Mouse (Mus musculus): Measurements from ENCODE around the gene Fam193b. TPM values are rescaled to one million over a fixed set of nuclear protein-coding genes. Genes with fewer than 3 reads are reported as not detected.
"Not testable (repeated sequence)": the region's sequence is repeated elsewhere in the genome, so short reads cannot be mapped to it uniquely, and the experiment has no call there.

The Fam193b gene
- total RNA-seq, 1 experiment from 2014 or later: 108 TPM

GRCm38 (mm10) chr13:55575932-55576331, 5.0 kb upstream of the Fam193b start:
- ATAC-seq (ENCODE audit: extremely low read depth, insufficient number of reproducible peaks, low FRiP score, poor library complexity, severe bottlenecking): no peak

- ATAC-seq (ENCODE audit: extremely low read depth, insufficient number of reproducible peaks, low FRiP score, poor library complexity, severe bottlenecking): no peak
These were observed 3.4 kb upstream of the Fam193b start for GRCm38 (mm10) chr13:55574321-55574720.

GRCm38 (mm10) chr13:55573432-55573831, 2.5 kb upstream of the Fam193b start, which contains the start of gene Tmed9:
Tmed9 (plus strand) TSS chr13:55573732.
- ATAC-seq (ENCODE audit: extremely low read depth, insufficient number of reproducible peaks, low FRiP score, poor library complexity, severe bottlenecking): no peak

GRCm38 (mm10) chr13:55571977-55572376, 1.1 kb upstream of the Fam193b start:
- ATAC-seq (ENCODE audit: extremely low read depth, insufficient number of reproducible peaks, low FRiP score, poor library complexity, severe bottlenecking): no peak

GRCm38 (mm10) chr13:55570286-55570973, 490 bp downstream of the Fam193b start:
- no peak for ATAC-seq (ENCODE audit: extremely low read depth, insufficient number of reproducible peaks, low FRiP score, poor library complexity, severe bottlenecking)

- no peak for ATAC-seq (ENCODE audit: extremely low read depth, insufficient number of reproducible peaks, low FRiP score, poor library complexity, severe bottlenecking)
These were observed 1.1 kb downstream of the Fam193b start for GRCm38 (mm10) chr13:55569726-55570285.

GRCm38 (mm10) chr13:55568524-55568923, 2.4 kb downstream of the Fam193b start:
- ATAC-seq (ENCODE audit: extremely low read depth, insufficient number of reproducible peaks, low FRiP score, poor library complexity, severe bottlenecking): not testable (repeated sequence)

- no peak for ATAC-seq (ENCODE audit: extremely low read depth, insufficient number of reproducible peaks, low FRiP score, poor library complexity, severe bottlenecking)
These were observed 3.0 kb downstream of the Fam193b start for GRCm38 (mm10) chr13:55567949-55568348.

- ATAC-seq (ENCODE audit: extremely low read depth, insufficient number of reproducible peaks, low FRiP score, poor library complexity, severe bottlenecking): no peak
These were observed 3.9 kb downstream of the Fam193b start for GRCm38 (mm10) chr13:55567001-55567400.

- no peak for ATAC-seq (ENCODE audit: extremely low read depth, insufficient number of reproducible peaks, low FRiP score, poor library complexity, severe bottlenecking)
These were observed 7.5 kb downstream of the Fam193b start for GRCm38 (mm10) chr13:55563266-55563879.

GRCm38 (mm10) chr13:55557499-55557898, 13.4 kb downstream of the Fam193b start:
- no peak for ATAC-seq (ENCODE audit: extremely low read depth, insufficient number of reproducible peaks, low FRiP score, poor library complexity, severe bottlenecking)

- no peak for ATAC-seq (ENCODE audit: extremely low read depth, insufficient number of reproducible peaks, low FRiP score, poor library complexity, severe bottlenecking)
These were observed 15.0 kb downstream of the Fam193b start for GRCm38 (mm10) chr13:55555921-55556320.

GRCm38 (mm10) chr13:55549061-55549460, 21.9 kb downstream of the Fam193b start:
- no peak for ATAC-seq (ENCODE audit: extremely low read depth, insufficient number of reproducible peaks, low FRiP score, poor library complexity, severe bottlenecking)

GRCm38 (mm10) chr13:55548426-55548825, 22.5 kb downstream of the Fam193b start:
- no peak for ATAC-seq (ENCODE audit: extremely low read depth, insufficient number of reproducible peaks, low FRiP score, poor library complexity, severe bottlenecking)

GRCm38 (mm10) chr13:55547916-55548315, 23.0 kb downstream of the Fam193b start:
- no peak for ATAC-seq (ENCODE audit: extremely low read depth, insufficient number of reproducible peaks, low FRiP score, poor library complexity, severe bottlenecking)

- no peak for ATAC-seq (ENCODE audit: extremely low read depth, insufficient number of reproducible peaks, low FRiP score, poor library complexity, severe bottlenecking)
These were observed 26.1 kb downstream of the Fam193b start for GRCm38 (mm10) chr13:55544792-55545191.

GRCm38 (mm10) chr13:55543447-55543846, 27.5 kb downstream of the Fam193b start:
- no peak for ATAC-seq (ENCODE audit: extremely low read depth, insufficient number of reproducible peaks, low FRiP score, poor library complexity, severe bottlenecking)

- no peak for ATAC-seq (ENCODE audit: extremely low read depth, insufficient number of reproducible peaks, low FRiP score, poor library complexity, severe bottlenecking)
These were observed 28.0 kb downstream of the Fam193b start for GRCm38 (mm10) chr13:55542891-55543290.

- ATAC-seq (ENCODE audit: extremely low read depth, insufficient number of reproducible peaks, low FRiP score, poor library complexity, severe bottlenecking): no peak
These were observed 30.0 kb downstream of the Fam193b start for GRCm38 (mm10) chr13:55540933-55541332.

All from neutrophil, adult 5-6 weeks (primary cell).